7 mouse cellular contexts compared by ENCODE assay signal in the genomic region with DNA sequence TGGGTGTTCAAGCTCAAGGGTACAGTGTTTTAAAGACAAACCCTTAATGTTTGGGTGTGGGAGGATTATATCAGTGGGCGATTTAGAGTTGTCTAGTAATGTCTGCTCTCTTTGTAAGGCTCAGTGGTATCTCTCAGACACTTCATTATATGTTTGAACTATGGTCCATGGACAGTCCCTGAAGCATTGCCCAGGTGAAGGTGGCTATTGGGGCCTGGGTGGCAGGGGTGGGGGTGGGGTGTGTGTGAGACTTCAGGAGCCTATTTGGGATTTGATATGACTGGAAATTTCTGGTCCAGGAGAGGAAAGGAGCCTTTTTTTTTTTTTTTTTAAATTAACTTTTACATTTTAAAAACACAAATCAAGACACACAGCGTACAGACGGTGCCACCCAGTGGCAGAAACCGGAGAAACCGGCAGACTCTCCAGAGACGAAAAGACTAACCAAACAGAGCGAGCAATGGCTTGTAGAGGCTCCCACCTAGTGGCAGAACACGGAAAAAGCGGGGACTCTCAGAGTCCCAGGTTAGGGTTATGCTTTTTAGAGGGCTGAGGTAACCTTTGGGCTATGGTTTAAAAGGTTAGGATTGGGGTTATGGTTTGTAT. TPM values are rescaled to one million over a fixed set of nuclear protein-coding genes. Genes with fewer than 3 reads are reported as not detected.
DNase-seq lines count a peak whose midpoint lies in the region; ATAC-seq and TF ChIP-seq lines count a peak whose summit lies in the region.

No protein-coding gene starts in this region.

- WGBS in limb, embryonic 12.5 days: 3% methylated on average over 9 of the region's 9 CpGs
- WGBS in midbrain, postnatal 0 days: 4% methylated on average over 9 of the region's 9 CpGs

- H3K9ac ChIP-seq in limb, embryonic 12.5 days (replicated peaks): no peak overlapping the region
- no peak overlapping the region for H3K9ac ChIP-seq in midbrain, postnatal 0 days (replicated peaks; ENCODE audit: low read length, poor library complexity, severe bottlenecking)

- peaks cover 17% of the 10 kb centered on the region for H3K27me3 ChIP-seq in limb, embryonic 12.5 days
- no peaks in the 10 kb centered on the region for H3K27me3 ChIP-seq in midbrain, postnatal 0 days (ENCODE audit: insufficient read depth, low read length)

- H3K4me1 ChIP-seq in limb, embryonic 12.5 days (replicated peaks): peaks cover 10% of the 10 kb centered on the region; the same call in 1 of the 2 replicates
- H3K4me1 ChIP-seq in midbrain, postnatal 0 days (ENCODE audit: insufficient read depth, low read length): no peaks in the 10 kb centered on the region

- H3K36me3 ChIP-seq in limb, embryonic 12.5 days: no peaks in the 10 kb centered on the region
- H3K36me3 ChIP-seq in midbrain, postnatal 0 days (ENCODE audit: insufficient read depth, low read length): no peaks in the 10 kb centered on the region

- TF ChIP-seq CTCF in midbrain, postnatal 0 days (IDR thresholded peaks at IDR 0.05): peak; percentile 95

- ATAC-seq in limb, embryonic 12.5 days (ENCODE audit: insufficient number of reproducible peaks, insufficient read depth, low FRiP score, low TSS enrichment, low read depth): peak; percentile 67; the same call in 1 of the 2 replicates
- peak; percentile 87 for ATAC-seq in midbrain, postnatal 0 days (ENCODE audit: low FRiP score)

- H3K4me2 ChIP-seq in limb, embryonic 12.5 days: no peak overlapping the region
- no peak overlapping the region for H3K4me2 ChIP-seq in midbrain, postnatal 0 days (ENCODE audit: low read depth, low read length, poor library complexity, severe bottlenecking)

- no peaks in the 10 kb centered on the region for H3K9me3 ChIP-seq in limb, embryonic 12.5 days
- H3K9me3 ChIP-seq in midbrain, postnatal 0 days (ENCODE audit: low read length): no peaks in the 10 kb centered on the region

- H3K27ac ChIP-seq in limb, embryonic 12.5 days: no peak overlapping the region
- H3K27ac ChIP-seq in midbrain, postnatal 0 days (ENCODE audit: low read depth, low read length): no peak overlapping the region

- DNase-seq in adrenal gland, adult 2 months: peak; percentile 84
- peak; percentile 74 for DNase-seq in embryo, embryonic 11.5 days (ENCODE audit: low read depth, low spot score)
- DNase-seq in heart, adult 18-20 months: peak; percentile 81 to 93
- peak; percentile 64 to 88 for DNase-seq in kidney, adult 8-10 months
- DNase-seq in midbrain, postnatal 0 days (ENCODE audit: low spot score): peak; percentile 95
- peak; percentile 44 to 66 for DNase-seq in spleen, postnatal 14 days (ENCODE audit: low spot score in 2 of 2)

- no peak overlapping the region for H3K4me3 ChIP-seq in limb, embryonic 12.5 days (replicated peaks)
- H3K4me3 ChIP-seq in midbrain, postnatal 0 days (ENCODE audit: low read depth, low read length): no peak overlapping the region

RNA-seq across cellular contexts. Expression of a gene that starts 26.6 kb away (rescaled TPM):
- total RNA-seq in adrenal gland, adult 2 months (2021): under 1 TPM in 1 of 2 experiments, not detected in 1; 0.14 TPM
- polyA plus RNA-seq in adrenal gland, adult 2 months (2012; rRNA removed): 0.11 and 0.17 TPM in 2 replicates
- total RNA-seq in heart, adult 18-20 months (2021): under 1 TPM in 1 of 2 experiments, not detected in 1; 0.15 TPM
- polyA plus RNA-seq in limb, embryonic 12.5 days (2016; fragmentation: Nextera tagmentation; extraction: Ambion mirVana): not detected in 2 replicates
- not detected in 2 replicates for total RNA-seq in midbrain, postnatal 0 days (2014; rRNA removed)
- polyA plus RNA-seq in midbrain, postnatal 0 days (2015; fragmentation: Nextera tagmentation; extraction: Ambion mirVana): not detected in 2 replicates

RNA-seq across cellular contexts. Expression of a gene that starts 58.7 kb away (rescaled TPM):
- not detected for total RNA-seq in adrenal gland, adult 2 months (2021)
- polyA plus RNA-seq in adrenal gland, adult 2 months (2012; rRNA removed): not detected in 2 replicates
- not detected for total RNA-seq in heart, adult 18-20 months (2021)
- not detected in 2 replicates for polyA plus RNA-seq in limb, embryonic 12.5 days (2016; fragmentation: Nextera tagmentation; extraction: Ambion mirVana)
- 0.93 and 0.99 TPM in 2 replicates for total RNA-seq in midbrain, postnatal 0 days (2014; rRNA removed)
- 0.04 and 0.12 TPM in 2 replicates for polyA plus RNA-seq in midbrain, postnatal 0 days (2015; fragmentation: Nextera tagmentation; extraction: Ambion mirVana)
